Mouse (Mus musculus): ENCODE measurements around the gene Omp.

The Omp gene

DNA sequence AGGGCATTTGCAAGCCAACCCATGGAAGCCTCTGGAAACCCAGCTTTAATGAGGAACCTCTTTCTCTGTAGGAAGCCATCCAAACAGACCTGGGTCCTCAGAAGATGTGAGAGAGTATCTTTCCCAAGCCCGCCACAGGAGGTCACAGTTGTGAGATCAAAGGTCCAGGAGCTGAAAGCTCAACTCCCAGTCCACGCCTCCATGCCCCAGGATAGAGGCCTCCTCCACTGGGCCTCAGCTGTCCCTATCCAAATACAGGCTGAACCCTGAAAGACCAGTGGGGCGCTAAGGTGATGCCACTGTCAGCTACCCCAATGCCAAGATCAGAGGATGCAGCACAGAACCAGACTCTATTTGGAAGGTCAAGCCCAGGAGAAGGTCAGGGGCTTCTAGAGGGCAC is 2.7 kb downstream of the Omp start:
- in situ Hi-C loops (cut with MboI; ENCODE audit: low sequenced_read_pairs) = no loop called here

DNA sequence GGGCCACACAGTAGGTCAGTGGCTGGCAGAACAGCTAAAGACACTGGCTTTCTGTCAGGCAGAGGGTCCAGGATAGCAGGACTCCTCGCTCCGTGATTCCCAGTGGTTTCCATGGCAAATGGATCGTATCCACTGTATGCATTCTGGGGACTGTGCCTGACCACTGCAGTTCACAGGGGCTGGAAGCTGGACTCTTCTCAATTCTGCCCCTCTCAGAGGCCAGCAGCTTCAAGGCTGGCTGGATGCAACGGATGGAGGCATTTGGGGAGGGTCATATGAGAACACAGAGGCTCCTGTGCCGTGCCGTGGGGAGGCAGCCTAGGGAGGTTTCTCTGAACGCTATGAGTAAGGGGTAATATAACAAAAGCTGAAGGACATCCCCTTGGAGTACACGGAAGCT is 3.1 kb downstream of the Omp start:
- in situ Hi-C loops (cut with MboI; ENCODE audit: low sequenced_read_pairs) = no loop called here

DNA sequence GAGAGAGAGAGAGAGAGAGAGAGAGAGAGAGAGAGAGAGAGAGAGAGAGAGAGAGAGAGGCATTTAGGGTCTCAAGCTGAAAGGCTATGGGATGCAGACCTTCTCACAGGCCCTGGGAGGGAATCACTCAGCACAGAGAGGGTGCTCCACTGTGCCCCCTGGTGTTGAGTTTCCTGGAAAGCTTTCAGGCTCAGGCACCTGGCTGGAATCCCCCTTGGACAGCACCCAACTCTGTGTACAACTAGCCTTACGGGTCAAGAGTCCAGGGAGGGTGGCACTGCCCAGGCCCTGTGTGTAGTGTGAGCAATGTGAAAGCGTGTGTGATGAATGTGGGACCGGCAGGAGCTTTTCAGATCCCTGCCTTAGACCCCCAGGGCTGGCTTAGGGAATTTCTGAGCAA is 4.1 kb downstream of the Omp start:
- in situ Hi-C loops (cut with MboI; ENCODE audit: low sequenced_read_pairs) = no loop called here

DNA sequence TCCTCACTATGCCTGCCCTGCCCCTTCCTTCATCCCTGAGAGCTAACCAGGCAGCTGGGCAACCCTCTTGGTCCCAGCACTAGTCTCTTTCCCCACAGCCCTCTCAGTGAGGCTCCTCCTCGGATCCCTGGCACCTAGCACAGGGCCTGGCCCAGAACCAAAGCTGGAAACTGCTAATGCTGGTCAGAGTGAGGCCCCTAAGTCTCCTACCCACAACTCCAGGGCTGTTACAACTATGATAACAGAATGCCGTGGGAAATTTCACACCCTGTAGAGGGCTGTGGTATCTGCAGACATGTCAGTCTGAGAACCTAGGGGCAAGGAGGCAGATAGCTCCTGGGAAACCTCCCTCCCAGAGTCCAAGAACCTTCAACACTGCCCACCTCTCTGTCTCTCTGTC is 4.7 kb downstream of the Omp start:
- in situ Hi-C loops (cut with MboI; ENCODE audit: low sequenced_read_pairs) = no loop called here

- in situ Hi-C loops (cut with MboI; ENCODE audit: low sequenced_read_pairs) = no loop called here
Measured at GRCm38 (mm10) chr7:98139216-98139615, 6.1 kb downstream of the Omp start.

DNA sequence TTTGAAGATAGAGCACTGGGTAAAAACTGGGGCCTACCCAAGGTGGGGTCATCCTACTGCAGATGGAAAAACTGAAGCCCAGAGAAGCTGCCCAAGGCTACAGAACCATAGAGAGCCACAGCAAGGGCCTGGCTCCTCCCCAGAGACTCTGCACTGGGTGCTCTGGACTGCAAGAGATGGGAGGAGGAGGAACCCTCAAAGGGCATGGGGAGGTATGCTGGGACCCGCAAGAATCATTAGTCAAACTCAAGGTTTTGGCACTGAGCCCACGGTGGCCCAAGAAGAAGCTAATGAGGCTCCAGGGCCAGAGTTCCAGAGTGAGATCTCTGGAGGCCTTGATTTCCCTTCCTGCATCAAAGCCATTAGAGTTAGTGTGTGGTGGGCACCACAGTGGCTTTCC is 7.3 kb downstream of the Omp start:
- in situ Hi-C loops (cut with MboI; ENCODE audit: low sequenced_read_pairs) = no loop called here

DNA sequence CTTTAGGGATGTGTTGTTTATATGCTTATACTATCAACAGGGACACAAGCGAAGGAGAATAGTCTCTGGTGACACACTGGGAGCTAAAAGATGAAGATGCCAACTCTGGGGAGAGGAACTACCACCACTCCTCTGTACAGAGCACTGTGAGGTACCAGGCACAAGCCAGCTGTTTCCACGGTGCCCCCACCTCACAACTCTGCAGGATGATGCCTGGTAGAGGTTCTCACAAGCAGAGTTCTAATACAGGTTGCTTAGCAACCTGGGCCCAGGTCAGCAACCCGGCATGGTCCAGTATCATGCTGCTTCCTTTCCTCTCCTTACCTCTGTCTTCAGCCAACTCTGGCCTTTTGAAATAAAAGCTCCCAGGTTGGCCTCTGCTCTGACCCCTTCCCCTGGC is 7.7 kb downstream of the Omp start:
- in situ Hi-C loops (cut with MboI; ENCODE audit: low sequenced_read_pairs) = no loop called here

DNA sequence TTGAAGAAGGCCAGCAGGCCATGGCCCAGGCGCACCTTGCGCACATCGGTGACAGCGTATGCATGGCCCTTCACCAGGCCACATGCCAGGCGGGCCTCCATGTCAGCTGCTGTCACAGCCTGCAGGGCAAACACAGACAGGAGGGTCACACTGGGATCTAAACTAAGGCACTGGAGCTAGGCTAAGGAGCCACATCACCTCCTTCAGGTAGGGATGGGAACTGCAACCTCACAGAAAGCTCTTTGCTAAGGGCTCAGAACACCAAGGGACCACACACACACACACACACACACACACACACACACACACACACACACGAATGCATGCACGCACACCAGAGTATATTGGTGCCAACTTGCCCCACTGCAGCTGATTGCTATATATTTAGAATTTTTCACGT is 13.6 kb downstream of the Omp start:
- in situ Hi-C loops (cut with MboI; ENCODE audit: low sequenced_read_pairs) = no loop called here

DNA sequence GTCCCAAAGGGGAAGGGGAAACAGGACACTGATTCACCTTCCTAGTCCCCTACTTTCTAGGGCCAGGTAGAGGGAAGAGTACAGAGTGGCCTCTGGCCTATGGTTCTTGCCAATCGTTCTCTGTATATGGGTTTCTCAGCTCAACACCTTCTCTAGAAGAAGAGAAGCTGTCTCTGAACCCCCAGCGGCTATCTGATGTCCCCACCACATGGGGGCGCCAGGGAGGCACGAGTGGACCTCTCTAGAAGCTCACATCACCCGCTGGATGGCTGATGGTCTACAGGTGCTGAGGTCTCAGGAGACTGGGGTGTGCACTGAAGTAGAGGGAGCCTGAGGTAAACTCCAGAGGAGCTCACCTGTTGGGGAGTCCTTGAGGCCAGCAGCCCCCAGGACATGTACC is 19.8 kb downstream of the Omp start:
- in situ Hi-C loops (cut with MboI; ENCODE audit: low sequenced_read_pairs) = loop anchor here (10.0 kb wide), 1 partner anchor 141 kb away; no protein-coding TSS in a partner anchor

GRCm38 (mm10) chr7:98124701-98125100 is 20.6 kb downstream of the Omp start:
- in situ Hi-C loops (cut with MboI; ENCODE audit: low sequenced_read_pairs) = loop anchor here (10.0 kb wide), 1 partner anchor 140 kb away; no protein-coding TSS in a partner anchor

DNA sequence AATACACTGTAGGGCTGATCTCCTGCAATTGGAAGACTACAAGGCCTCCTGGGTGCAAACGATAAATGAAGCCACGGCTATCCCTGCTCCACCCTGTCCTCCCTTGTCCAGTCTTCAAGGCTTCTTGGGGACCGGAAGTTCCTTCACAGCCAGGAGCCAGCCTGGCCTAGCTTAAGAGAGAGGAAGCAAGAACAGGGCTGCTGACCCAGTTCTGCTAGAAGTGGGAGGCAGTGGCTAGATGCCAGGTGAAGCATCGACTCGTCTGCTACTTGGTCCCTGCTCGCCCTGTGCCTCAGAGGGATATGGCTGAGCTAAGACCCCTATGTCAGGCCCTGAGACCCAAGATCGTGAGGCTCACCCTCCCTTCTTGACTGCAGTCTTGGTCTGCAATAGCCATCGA is 23.6 kb downstream of the Omp start:
- in situ Hi-C loops (cut with MboI; ENCODE audit: low sequenced_read_pairs) = loop anchor here (10.0 kb wide), 1 partner anchor 137 kb away; no protein-coding TSS in a partner anchor

GRCm38 (mm10) chr7:98121241-98121640 is 24.1 kb downstream of the Omp start:
- in situ Hi-C loops (cut with MboI; ENCODE audit: low sequenced_read_pairs) = loop anchor here (10.0 kb wide), 1 partner anchor 136 kb away; no protein-coding TSS in a partner anchor

GRCm38 (mm10) chr7:98120325-98120724 is 25.0 kb downstream of the Omp start:
- in situ Hi-C loops (cut with MboI; ENCODE audit: low sequenced_read_pairs) = loop anchor here (10.0 kb wide), 1 partner anchor 136 kb away; no protein-coding TSS in a partner anchor

- in situ Hi-C loops (cut with MboI; ENCODE audit: low sequenced_read_pairs) = loop anchor here (10.0 kb wide), 1 partner anchor 135 kb away; no protein-coding TSS in a partner anchor
Measured at GRCm38 (mm10) chr7:98119961-98120232, 25.4 kb downstream of the Omp start.

GRCm38 (mm10) chr7:98119179-98119960 is 25.9 kb downstream of the Omp start, which contains the start of gene Myo7a:
Gene Myo7a (minus strand): TSS chr7:98119524.
- in situ Hi-C loops (cut with MboI; ENCODE audit: low sequenced_read_pairs) = no loop called here

- in situ Hi-C loops (cut with MboI; ENCODE audit: low sequenced_read_pairs) = no loop called here
Measured at GRCm38 (mm10) chr7:98117012-98117660, 28.2 kb downstream of the Omp start.

- in situ Hi-C loops (cut with MboI; ENCODE audit: low sequenced_read_pairs) = no loop called here
Measured at GRCm38 (mm10) chr7:98114656-98115055, 30.6 kb downstream of the Omp start.

GRCm38 (mm10) chr7:98111233-98111632 is 34.1 kb downstream of the Omp start:
- in situ Hi-C loops (cut with MboI; ENCODE audit: low sequenced_read_pairs) = no loop called here

DNA sequence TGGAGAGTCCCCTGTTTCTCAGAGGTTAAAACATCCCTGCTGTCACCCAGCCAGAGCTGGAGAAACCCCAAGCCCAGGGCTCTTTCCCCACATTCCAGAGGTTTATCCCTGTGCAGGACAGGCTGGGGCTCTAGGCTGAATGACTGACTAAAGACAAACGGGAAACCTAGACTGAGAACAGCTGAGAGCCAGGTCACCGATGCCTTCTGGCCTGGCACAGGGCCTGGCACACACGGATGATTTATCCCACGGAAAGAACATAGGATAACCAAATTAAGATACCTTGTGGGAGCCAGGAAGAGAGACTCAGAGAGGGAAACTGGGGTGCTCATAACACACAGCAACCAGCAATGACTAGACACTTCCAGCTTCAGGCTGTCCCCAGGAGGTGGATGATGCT is 35.5 kb downstream of the Omp start:
- in situ Hi-C loops (cut with MboI; ENCODE audit: low sequenced_read_pairs) = no loop called here

DNA sequence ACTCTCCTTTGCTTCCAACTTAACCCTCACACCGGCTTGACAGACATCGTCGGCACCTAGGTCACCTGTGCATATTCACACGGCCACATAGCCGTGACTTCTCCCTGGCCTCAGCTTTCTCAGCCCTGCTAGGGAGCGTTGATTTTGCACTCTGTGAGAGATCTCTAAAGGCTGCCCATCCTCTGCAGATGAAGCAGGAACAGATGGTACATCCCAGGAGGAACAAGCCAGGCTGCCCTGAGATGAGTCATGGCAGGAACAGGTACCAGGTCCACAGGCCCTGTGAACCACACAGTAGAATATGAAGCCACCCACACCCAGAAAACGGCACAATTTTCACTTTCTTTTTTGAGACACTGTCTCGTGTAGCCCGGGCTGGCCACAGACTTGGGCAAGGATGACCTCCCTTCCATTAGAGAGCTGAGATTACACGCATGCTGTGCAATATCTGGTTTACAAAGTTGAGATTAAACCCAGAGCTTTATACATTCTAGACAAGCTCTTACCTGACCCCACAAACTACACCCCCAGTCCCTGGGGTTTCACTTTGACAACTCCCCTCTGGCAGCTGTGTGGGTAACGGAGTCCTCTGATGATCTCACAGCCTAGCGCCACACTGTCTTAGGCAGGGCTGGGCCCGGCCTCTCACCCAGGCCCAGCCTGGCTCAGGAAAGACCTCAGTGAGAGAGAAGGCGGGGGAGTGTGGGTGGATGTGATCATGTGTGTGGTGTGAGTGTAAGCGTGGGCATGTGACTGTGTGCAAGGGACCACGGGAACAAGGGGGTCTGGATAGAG is 36.5 kb downstream of the Omp start:
- in situ Hi-C loops (cut with MboI; ENCODE audit: low sequenced_read_pairs) = no loop called here

DNA sequence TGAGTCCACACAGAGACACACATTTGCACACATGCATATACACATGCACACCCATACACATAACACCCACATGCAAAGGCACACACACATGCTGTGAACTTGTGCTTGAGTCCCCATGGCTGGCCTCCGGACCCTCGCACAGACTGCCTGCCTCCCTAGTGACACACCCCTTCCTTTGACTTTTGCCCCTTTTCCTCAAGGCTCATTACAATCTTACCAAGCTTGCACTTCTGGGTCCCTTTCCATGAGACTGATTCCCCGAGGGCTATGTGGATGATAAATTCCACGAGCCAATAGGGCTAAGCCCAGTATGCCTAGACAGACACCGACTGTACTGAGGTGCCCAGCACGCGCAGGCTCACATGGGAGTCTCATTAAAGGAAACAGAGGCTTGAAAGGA is 39.0 kb downstream of the Omp start:
- in situ Hi-C loops (cut with MboI; ENCODE audit: low sequenced_read_pairs) = no loop called here

Measured in CH12F3 (cell line).